Mouse (Mus musculus) Patski (cell line): ENCODE measurements at regions not wholly inside any gene's neighbourhood (a gene's known extent, or its start where the extent isn't known, plus 50 kb on each side); places are given as distances from the start of the nearest gene placed in this dataset.
"Not testable (repeated sequence)": the region's sequence is repeated elsewhere in the genome, so short reads cannot be mapped to it uniquely, and the experiment has no call there.

Source experiments
- ATAC-seq: fragments of 100-300 bp; one replicate; pipeline ENCODE4 v1.8.0; 2021
- CTCF ChIA-PET: fragments of 350-600 bp; sonication (Branson Sonifier 250); formaldehyde crosslinking; loops from one replicate; lab custom pipeline; 2022; ENCODE audit warnings: inconsistent platforms; lab: Charles Lee
- POLR2A ChIA-PET: fragments of 350-600 bp; sonication (Branson Sonifier 250); formaldehyde crosslinking; loops from one replicate; lab custom pipeline; 2022; ENCODE audit warnings: antibody characterized with exemption, inconsistent platforms; lab: Charles Lee
- DNase-seq: peaks from one replicate; pipeline ENCODE4 v3.0.0-alpha.2; 2011; ENCODE audit warnings: low read depth, low spot score
- H3K27me3 ChIP-seq: fragments of 371-371 bp; one replicate; pipeline ENCODE4 v1.5.1; 2021
- CTCF ChIP-seq: fragments of 100-300 bp; IDR thresholded peaks from one replicate; pipeline ENCODE4 v1.5.1; 2021
- in situ Hi-C: fragments of 300-500 bp; cut with MboI; formaldehyde crosslinking; loops from 3 replicates; pipeline ENCODE4 v1.11.1; 2018; ENCODE audit warnings: low pct_unique_long_range_greater_than_20kb, mixed read lengths

DNA sequence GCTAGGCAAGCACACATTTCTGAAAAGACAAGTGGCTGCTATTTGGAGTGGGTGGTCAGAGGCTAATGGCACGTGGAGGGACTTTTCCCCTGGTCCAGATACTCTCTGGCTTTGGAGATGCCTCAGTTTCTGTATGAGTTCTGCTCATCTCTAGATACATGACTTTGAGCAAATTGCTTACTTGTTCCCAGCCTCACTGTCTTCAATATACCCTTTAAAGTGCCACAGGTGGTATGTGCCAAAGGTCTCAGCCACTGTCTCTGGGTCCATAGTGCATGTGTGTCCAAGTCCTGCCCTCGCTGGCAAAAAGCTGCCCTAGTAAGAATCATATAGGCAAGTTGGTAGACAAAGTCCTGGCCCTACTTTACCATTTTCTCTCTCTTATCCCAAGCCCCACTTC, 291.5 kb downstream of the Dysf start:
- no peak for ATAC-seq
- no peak for DNase-seq
- TF ChIP-seq CTCF, result no peak
- peaks cover 10% of the 10 kb centered on the region for H3K27me3 ChIP-seq
- CTCF ChIA-PET, result no interaction called here
- POLR2A ChIA-PET, result no interaction called here
- in situ Hi-C loops, result no loop called here

DNA sequence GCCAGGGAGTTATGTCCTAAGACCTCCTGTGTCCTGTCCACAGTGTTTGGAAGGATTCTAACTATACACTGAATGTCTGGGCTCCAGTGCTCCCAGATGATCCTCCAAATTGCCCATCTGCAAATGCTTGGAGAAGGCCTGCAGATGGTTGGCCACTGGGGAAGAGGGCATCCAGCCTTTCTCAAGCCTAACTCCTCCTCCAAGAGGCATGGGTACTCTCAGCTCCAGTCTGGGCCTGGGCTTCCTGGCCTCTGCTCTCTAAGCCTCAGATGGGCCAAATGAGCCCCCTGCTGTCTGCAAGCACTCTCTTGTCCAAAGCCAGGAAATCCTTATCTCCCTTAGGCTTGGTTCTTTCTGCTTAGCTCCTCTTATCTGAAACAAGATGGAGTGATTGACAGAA, 290.8 kb downstream of the Dysf start:
- no peak for TF ChIP-seq CTCF
- no peak for DNase-seq
- ATAC-seq, result no peak
- H3K27me3 ChIP-seq, result peaks cover 13% of the 10 kb centered on the region
- in situ Hi-C loops, result no loop called here
- ChIA-PET POLR2A (interaction anchor here (0.6 kb wide), 1 partner anchor 150 kb away, joined by 3 read pairs; no protein-coding TSS in a partner anchor), CTCF (no interaction called here)

GRCm38 (mm10) chr6:84273907-84274306, 265.5 kb downstream of the Dysf start:
- CTCF ChIA-PET, DNase-seq, in situ Hi-C loops, H3K27me3 ChIP-seq, POLR2A ChIA-PET, ATAC-seq: not testable (repeated sequence)

DNA sequence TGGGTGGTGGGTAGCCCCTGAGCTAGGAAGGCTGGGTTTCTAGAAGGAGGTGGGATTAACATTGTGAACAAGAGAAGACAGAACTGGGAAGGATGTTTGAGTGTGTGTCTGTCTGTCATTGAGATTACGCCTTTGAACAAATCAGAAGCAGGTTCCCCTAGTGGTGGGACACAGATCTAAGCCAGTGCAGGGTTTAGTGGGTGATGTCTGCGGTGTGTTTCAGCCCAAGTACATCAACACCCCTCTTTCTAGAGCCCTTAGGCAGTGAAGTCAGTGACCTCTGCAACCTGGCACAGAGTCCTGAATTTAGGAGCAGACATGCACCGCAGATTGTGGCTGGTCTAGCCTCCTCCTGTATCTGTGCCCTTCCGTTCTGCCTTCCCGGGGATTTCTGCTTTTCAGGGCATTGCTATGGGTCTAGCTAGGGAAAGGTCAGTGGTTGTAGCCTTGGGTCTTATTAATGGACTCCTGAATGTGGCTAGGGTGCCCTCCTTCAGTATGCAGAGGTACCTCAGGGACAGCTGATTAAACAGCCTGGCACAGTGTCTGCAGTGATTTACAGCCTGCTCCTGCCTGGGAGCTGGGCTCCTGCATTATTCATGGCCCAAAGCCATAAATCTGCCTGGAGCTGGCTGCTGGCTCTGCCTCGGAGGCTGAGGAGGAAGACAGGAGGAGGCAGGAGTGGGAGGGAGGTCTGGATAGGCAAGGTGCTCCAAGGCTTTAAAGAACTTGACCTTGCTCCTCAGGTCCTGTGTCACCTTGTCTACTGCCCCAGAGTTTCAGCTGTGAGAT, 264.3 kb downstream of the Dysf start:
- no peak for TF ChIP-seq CTCF
- ATAC-seq (peak; percentile 51), DNase-seq (peak; percentile 77)
- in situ Hi-C loops, result no loop called here
- ChIA-PET POLR2A (no interaction called here), CTCF (interaction anchor here (0.8 to 1.2 kb wide), 4 partner anchors 15 to 116 kb away, joined by 3 read pairs; no protein-coding TSS in a partner anchor)
- no peaks in the 10 kb centered on the region for H3K27me3 ChIP-seq

- ChIA-PET POLR2A (no interaction called here), CTCF (interaction anchor here (0.9 to 1.4 kb wide), 3 partner anchors 11 to 70 kb away, joined by 3 read pairs; no protein-coding TSS in a partner anchor)
- no peak for TF ChIP-seq CTCF
- peak; percentile 76 for DNase-seq
- in situ Hi-C loops, result no loop called here
- H3K27me3 ChIP-seq, result no peaks in the 10 kb centered on the region
- ATAC-seq, result peak; percentile 41
Observed at GRCm38 (mm10) chr6:84271966-84272365, 263.6 kb downstream of the Dysf start.

GRCm38 (mm10) chr6:84271441-84271840, 263.1 kb downstream of the Dysf start:
- ChIA-PET CTCF (interaction anchor here (0.9 to 1.4 kb wide), 3 partner anchors 10 to 69 kb away, joined by 3 read pairs; no protein-coding TSS in a partner anchor), POLR2A (no interaction called here)

DNA sequence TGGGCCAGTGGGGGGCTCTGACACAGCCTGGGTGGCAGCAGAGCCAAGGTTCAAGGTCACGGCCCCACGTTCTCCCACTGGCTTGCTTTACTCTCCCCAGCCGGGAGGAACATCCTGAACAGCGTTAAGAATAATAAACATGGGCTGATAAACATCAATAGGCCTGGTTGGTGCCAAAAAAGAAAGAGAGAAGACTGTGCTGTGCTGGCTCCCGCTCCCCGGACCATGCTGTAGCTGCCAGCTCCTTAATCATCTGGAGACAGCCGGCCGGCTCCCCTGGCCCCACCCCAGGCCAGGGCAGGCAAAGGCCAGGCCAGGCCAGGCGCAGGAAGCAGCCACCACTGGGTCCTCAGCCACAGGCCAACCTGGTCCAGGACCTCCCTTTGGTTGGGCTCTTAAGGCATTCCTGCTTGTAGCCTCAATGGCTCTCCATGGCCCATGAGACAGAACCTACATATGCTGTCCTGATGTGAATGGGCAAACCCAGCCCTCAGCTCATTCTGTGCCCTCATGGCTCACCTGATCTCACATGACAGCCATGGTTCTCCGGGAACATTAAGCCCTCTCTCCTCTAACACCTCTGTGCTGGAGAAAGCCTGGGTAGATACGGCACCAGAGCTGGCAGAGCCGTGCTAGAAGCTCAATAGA, 262.3 kb downstream of the Dysf start:
- no peak for DNase-seq
- H3K27me3 ChIP-seq, result no peaks in the 10 kb centered on the region
- CTCF ChIA-PET, result interaction anchor here (1.4 kb wide), 1 partner anchor 9 kb away, joined by 3 read pairs; no protein-coding TSS in a partner anchor
- no peak for TF ChIP-seq CTCF
- ATAC-seq, result no peak
- POLR2A ChIA-PET, result interaction anchor here (1.0 kb wide), 1 partner anchor 13 kb away, joined by 3 read pairs; no protein-coding TSS in a partner anchor
- in situ Hi-C loops, result no loop called here

More at GRCm38 (mm10) chr6:84271441-84271840, 263.1 kb downstream of the Dysf start:
- ATAC-seq (no peak), DNase-seq (no peak)
- TF ChIP-seq CTCF, result no peak
- in situ Hi-C loops, result no loop called here
- H3K27me3 ChIP-seq, result no peaks in the 10 kb centered on the region

DNA sequence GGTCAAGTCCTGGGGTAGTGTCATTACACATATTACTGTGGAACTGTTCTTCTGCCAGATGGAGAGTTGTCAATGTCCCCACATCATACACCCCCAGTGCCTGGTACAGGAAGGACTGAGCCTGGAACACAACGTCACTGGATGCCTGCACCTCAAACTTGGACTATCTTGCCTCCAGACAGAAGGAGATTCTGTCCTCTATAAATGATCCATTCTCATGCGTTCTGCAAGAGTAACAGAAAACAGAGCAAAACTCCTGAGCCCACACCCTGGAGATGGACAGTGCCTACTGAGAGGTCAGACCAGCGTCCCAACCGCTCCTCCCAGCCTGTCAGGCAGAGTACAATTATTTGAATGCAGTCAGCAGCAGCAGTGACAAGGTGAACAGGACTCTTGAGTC, 261.1 kb downstream of the Dysf start:
- H3K27me3 ChIP-seq, result no peaks in the 10 kb centered on the region
- CTCF ChIA-PET, result no interaction called here
- in situ Hi-C loops, result no loop called here
- TF ChIP-seq CTCF, result no peak
- DNase-seq (no peak), ATAC-seq (no peak)
- POLR2A ChIA-PET, result no interaction called here

- in situ Hi-C loops, result no loop called here
- ATAC-seq (no peak), DNase-seq (no peak)
- TF ChIP-seq CTCF, result no peak
- CTCF ChIA-PET, result no interaction called here
- no peaks in the 10 kb centered on the region for H3K27me3 ChIP-seq
- POLR2A ChIA-PET, result no interaction called here
Observed at GRCm38 (mm10) chr6:84269023-84269422, 260.6 kb downstream of the Dysf start.

DNA sequence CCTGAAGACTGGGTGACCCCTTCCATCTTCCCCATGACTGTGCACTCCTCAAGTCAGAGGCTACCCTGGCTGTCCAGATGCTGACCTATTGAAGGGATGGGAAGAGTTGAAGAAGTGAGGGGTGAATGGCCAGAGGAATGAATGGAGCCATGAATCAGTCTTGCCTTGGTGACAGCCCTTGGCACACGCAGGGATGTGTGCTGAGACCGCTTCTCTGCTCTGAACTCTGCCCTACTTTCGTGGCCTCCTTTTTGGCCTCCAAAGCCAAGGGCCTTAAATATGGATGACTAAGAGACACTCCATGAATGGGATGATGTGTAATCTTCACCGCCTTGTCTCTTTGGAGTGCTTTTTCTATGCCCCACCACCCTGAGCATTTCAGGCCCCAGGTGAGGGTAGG, 259.7 kb downstream of the Dysf start:
- TF ChIP-seq CTCF, result no peak
- in situ Hi-C loops, result no loop called here
- POLR2A ChIA-PET, result no interaction called here
- H3K27me3 ChIP-seq, result no peaks in the 10 kb centered on the region
- CTCF ChIA-PET, result interaction anchor here (0.8 kb wide), 1 partner anchor 89 kb away, joined by 3 read pairs; no protein-coding TSS in a partner anchor
- DNase-seq (no peak), ATAC-seq (no peak)

GRCm38 (mm10) chr6:84267526-84267925, 259.1 kb downstream of the Dysf start:
- H3K27me3 ChIP-seq, result no peaks in the 10 kb centered on the region
- in situ Hi-C loops, result no loop called here
- TF ChIP-seq CTCF, result no peak
- POLR2A ChIA-PET, result no interaction called here
- CTCF ChIA-PET, result interaction anchor here (0.8 to 1.3 kb wide), 2 partner anchors 89 to 323 kb away, joined by 3 read pairs; no protein-coding TSS in a partner anchor
- no peak for ATAC-seq
- DNase-seq, result no peak
